Mouse (Mus musculus) intestine, embryonic 16.5 days (tissue): ENCODE measurements around the gene Dennd2d. TPM values are rescaled to one million over a fixed set of nuclear protein-coding genes. Genes with fewer than 3 reads are reported as not detected.

Source experiments
- ATAC-seq: fragments of 200-750 bp; cut with Nextera tagmentation; 2 replicates; pipeline ENCODE4 v1.8.0; 2017; ENCODE audit warnings: moderate TSS enrichment, moderate library complexity
- H3K27ac ChIP-seq: fragments of 300-500 bp; sonication (generic); 2 replicates; pipeline ENCODE4 v1.5.1; 2014; ENCODE audit warnings: mild to moderate bottlenecking, low read length
- H3K27me3 ChIP-seq: fragments of 300-500 bp; sonication (generic); replicated peaks from 2 replicates; pipeline ENCODE4 v1.6.1; 2014; ENCODE audit warnings: low read length, control low read depth, mixed read lengths; ENCODE audit not compliant: control insufficient read depth, insufficient read depth
- H3K36me3 ChIP-seq: fragments of 300-500 bp; sonication (generic); 2 replicates; pipeline ENCODE4 v1.6.1; 2014; ENCODE audit warnings: low read length, control low read depth; ENCODE audit not compliant: control insufficient read depth, insufficient read depth
- H3K4me1 ChIP-seq: fragments of 300-500 bp; sonication (generic); 2 replicates; pipeline ENCODE4 v1.6.1; 2014; ENCODE audit warnings: low read length, control low read depth, mixed read lengths; ENCODE audit not compliant: control insufficient read depth, insufficient read depth
- H3K4me2 ChIP-seq: fragments of 300-500 bp; sonication (generic); 2 replicates; pipeline ENCODE4 v1.6.1; 2014; ENCODE audit warnings: low read depth, low read length, control low read depth
- H3K4me3 ChIP-seq: fragments of 300-500 bp; sonication (generic); 2 replicates; pipeline ENCODE4 v1.5.1; 2014; ENCODE audit warnings: mild to moderate bottlenecking, low read length
- H3K9ac ChIP-seq: fragments of 300-500 bp; sonication (generic); 2 replicates; pipeline ENCODE4 v1.6.1; 2014; ENCODE audit warnings: low read depth, low read length
- H3K9me3 ChIP-seq: fragments of 300-500 bp; sonication (generic); 2 replicates; pipeline ENCODE4 v1.6.1; 2016; ENCODE audit warnings: low read length, control low read depth; ENCODE audit not compliant: control insufficient read depth
- WGBS: fragments of 180-500 bp; shearing (Covaris S2); extraction: QIAGEN DNeasy Blood & Tissue Kit; methylation state at CpG from one replicate; pipeline ENCODE4 v1.1.7; 2014; 5-methylcytosine and 5-hydroxymethylcytosine counted together
- polyA plus RNA-seq: library from polyadenylated mRNA; unstranded; fragments of >200 nt; fragmentation: Nextera tagmentation; extraction: Ambion mirVana; gene quantifications from 2 replicates; pipeline ENCODE4 v1.2.1, GENCODE M21; 2015

Gene Dennd2d
- 30.4 and 30.5 TPM in 2 replicates for polyA plus RNA-seq

DNA sequence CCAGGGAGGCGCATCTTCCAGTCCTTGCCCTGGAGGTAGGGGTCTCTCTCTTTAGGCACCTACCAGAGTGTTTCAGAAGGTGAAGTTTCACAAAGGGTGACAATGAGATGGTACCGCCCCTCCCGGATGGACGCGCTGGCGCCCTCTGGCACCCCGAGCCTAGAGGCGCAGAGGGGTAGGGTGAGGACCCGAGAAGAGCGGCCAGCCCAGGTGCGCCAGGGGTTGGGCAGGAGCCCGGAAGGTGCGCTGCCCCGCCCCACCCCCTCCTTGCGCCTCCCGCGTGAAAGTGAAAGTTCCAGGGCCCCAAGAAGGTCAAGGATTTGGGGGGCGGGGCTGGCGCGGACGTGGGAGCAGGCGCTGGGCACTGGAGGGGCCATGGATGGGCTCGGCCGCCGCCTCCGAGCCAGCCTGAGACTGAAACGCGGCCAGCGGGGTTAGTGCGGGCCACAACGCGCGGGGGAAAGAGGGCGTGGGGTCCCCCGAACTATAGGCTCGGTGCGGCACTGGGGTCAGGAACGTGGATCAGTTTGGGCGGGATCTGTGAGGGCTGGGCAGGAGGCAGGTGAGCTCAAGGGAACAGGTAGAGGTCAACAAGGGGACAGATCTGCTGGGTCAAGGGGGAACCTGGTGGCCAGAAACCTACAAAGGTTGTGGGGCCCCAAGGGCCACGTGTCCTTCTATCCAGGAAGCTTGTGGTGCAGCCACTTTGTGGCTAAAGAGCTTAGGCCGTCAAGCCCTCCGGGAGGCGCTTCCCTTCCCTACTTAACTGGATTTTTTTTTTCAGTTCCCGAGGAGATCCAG is at the start of gene Dennd2d:
TSS of gene Dennd2d (plus strand) at position 125 of the 801 bp plus-strand sequence.
- ATAC-seq = peak; percentile 76
- Histone ChIP-seq H3K27ac (peak within 1 kb of the TSS; percentile 95), H3K36me3 (no peaks in the 10 kb centered on the region), H3K4me1 (peaks cover 17% of the 10 kb centered on the region), H3K27me3 (no peaks in the 10 kb centered on the region), H3K4me2 (peak within 1 kb of the TSS; percentile 94), H3K4me3 (peak within 1 kb of the TSS; percentile 70), H3K9me3 (no peaks in the 10 kb centered on the region), H3K9ac (peak within 1 kb of the TSS; percentile 82)
- 2% methylated on average over 44 of the region's 44 CpGs for WGBS

DNA sequence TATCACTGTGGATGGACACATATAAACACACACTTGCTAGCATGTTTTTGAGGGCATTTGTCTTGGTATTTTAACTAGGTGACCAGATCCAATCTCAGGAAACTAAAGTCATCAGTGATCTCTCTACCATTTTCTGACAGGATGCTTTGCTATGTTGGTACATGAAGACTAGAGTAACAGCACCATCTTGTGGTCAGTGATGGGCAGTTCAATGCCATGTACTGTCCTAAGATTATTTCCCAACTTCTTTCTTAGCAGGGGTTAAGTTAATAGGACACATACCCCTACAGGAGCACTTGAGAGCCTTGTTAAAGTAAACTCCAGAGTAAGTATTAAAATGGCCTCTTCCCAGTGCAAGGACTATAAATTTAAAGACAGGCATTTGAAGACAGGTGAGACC is 33.6 kb upstream of the Dennd2d start:
- ATAC-seq = 0 out of 2 replicates have a peak, but pooled peaks have one; percentile 52
- no peak overlapping the region for H3K27ac ChIP-seq
- no peaks in the 10 kb centered on the region for H3K9me3 ChIP-seq
- H3K4me1 ChIP-seq = no peaks in the 10 kb centered on the region
- no peaks in the 10 kb centered on the region for H3K36me3 ChIP-seq
- no peak overlapping the region for H3K4me2 ChIP-seq
- H3K9ac ChIP-seq = no peak overlapping the region
- H3K27me3 ChIP-seq = no peaks in the 10 kb centered on the region
- H3K4me3 ChIP-seq = no peak overlapping the region

DNA sequence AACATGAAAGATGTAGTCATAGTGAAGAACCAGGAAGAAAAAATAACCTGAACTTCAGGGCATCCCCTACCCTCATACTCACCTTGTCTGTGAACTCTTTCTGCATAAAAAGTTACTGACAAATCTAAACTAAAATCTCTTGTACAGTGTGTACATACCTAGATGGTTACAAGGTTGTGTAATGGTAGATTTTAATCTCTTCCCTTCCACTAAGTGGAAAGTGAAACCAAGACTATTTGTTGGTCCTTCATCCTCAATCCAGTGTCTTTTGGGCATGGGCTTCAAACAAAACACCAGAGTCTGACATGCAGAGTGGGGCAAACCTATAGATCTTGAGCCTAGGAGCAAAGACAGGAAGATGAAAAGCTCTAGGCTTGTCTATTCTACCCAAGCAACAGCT is 33.2 kb upstream of the Dennd2d start:
- H3K36me3 ChIP-seq = no peaks in the 10 kb centered on the region
- no peak overlapping the region for H3K4me3 ChIP-seq
- no peak for ATAC-seq
- no peak overlapping the region for H3K9ac ChIP-seq
- no peaks in the 10 kb centered on the region for H3K9me3 ChIP-seq
- no peak overlapping the region for H3K4me2 ChIP-seq
- no peak overlapping the region for H3K27ac ChIP-seq
- no peaks in the 10 kb centered on the region for H3K27me3 ChIP-seq
- H3K4me1 ChIP-seq = no peaks in the 10 kb centered on the region

DNA sequence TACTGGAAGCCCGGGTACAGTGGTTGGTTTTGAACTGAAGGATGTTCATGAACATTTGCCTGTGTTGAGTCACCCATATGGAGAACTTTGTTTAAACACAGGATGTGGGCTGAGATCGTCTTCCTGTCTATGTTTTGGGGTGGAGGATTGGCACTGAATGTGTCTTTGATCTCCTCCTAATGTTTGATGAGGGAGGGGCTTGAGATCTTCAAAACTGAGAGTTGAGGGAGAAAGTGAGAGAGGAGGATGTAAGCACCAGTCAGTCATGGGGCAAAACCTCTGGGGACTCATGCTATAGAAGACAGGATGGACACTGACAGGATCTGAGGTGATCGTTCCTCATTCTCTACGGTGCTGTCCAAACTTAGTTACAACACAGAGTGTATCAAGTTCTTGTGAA is 32.6 kb upstream of the Dennd2d start:
- H3K4me2 ChIP-seq = no peak overlapping the region
- no peak overlapping the region for H3K27ac ChIP-seq
- H3K4me3 ChIP-seq = no peak overlapping the region
- WGBS = 64% methylated on average over 4 of the region's 4 CpGs
- H3K9me3 ChIP-seq = no peaks in the 10 kb centered on the region
- H3K36me3 ChIP-seq = no peaks in the 10 kb centered on the region
- H3K4me1 ChIP-seq = no peaks in the 10 kb centered on the region
- H3K9ac ChIP-seq = no peak overlapping the region
- H3K27me3 ChIP-seq = no peaks in the 10 kb centered on the region
- ATAC-seq = no peak

DNA sequence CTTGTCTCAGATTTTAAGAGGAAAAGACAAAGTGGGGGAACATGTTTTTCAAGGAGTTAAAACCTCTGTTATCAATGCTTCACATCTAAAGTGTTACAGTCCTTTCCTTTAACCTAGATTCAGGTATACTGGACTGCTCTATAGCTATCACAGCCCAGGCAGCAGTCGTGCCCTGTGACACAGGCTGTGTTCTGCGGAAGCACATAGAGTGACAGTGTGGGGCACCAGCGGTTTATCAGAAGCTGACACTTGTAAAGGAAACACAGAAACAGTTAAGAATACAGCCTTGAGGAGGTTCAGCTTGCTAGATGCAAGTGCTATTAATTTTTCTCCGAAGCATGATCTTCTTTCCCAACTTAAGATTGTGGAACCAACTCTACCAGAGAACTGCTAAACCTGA is 29.6 kb upstream of the Dennd2d start:
- Histone ChIP-seq H3K4me2 (no peak overlapping the region), H3K27me3 (no peaks in the 10 kb centered on the region), H3K9me3 (no peaks in the 10 kb centered on the region), H3K27ac (no peak overlapping the region), H3K4me3 (no peak overlapping the region), H3K36me3 (no peaks in the 10 kb centered on the region), H3K4me1 (no peaks in the 10 kb centered on the region), H3K9ac (no peak overlapping the region)
- WGBS = 71% methylated on average over 4 of the region's 4 CpGs
- no peak for ATAC-seq

DNA sequence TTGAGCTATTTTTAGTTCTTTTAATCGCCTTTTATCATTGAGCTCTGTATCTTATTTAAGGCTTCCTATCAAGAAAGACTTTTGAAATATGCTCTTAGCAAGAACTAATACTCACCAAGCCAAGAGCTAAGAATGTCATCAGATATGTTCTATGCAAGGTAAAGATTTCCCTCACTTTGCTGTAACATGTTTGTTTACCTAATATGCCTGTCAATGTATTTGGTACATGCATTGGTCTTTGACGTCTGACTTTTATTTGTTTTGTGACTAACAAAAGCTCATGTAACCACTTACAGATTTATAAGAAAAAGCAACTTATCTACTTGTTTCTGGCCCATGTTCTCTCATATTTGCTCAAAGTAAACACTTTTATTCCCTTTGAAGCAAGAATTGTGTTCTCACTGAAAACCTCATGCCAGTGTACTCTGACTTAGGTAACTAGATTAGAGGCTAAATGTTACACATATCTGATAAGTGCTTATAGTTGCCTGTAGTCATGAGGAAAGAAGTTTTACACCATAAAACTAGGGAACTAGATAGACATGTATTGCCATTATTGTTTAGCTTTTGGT is 24.8 kb upstream of the Dennd2d start:
- Histone ChIP-seq H3K4me2 (no peak overlapping the region), H3K9ac (no peak overlapping the region), H3K4me1 (no peaks in the 10 kb centered on the region), H3K27ac (no peak overlapping the region), H3K27me3 (no peaks in the 10 kb centered on the region), H3K4me3 (no peak overlapping the region), H3K9me3 (no peaks in the 10 kb centered on the region), H3K36me3 (no peaks in the 10 kb centered on the region)
- 74% methylated on average over 2 of the region's 2 CpGs for WGBS
- ATAC-seq = no peak

DNA sequence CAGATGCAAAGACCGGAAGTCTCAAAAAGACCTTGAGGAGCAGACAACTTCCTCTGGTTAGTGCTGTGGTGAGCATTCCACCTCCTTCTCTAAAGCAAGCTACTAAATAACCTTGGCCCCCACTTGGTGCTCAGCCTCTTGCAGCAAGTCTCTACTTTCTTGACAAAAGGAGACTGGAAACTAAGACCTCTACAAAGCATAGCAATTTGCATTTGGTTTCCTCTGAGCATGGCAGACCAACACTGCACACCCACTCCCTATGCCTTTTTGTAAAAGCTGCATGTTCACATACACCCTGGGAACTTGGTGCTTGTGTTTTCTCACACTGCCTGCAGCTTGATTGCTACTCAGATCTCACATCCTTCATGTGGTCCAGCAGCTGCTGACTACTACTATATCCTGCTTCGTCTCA is 20.1 kb upstream of the Dennd2d start:
- Histone ChIP-seq H3K27ac (no peak overlapping the region), H3K4me3 (no peak overlapping the region), H3K27me3 (no peaks in the 10 kb centered on the region), H3K9ac (no peak overlapping the region), H3K9me3 (no peaks in the 10 kb centered on the region), H3K4me1 (no peaks in the 10 kb centered on the region), H3K36me3 (no peaks in the 10 kb centered on the region), H3K4me2 (no peak overlapping the region)
- 68% methylated on average over 2 of the region's 2 CpGs for WGBS
- no peak for ATAC-seq

DNA sequence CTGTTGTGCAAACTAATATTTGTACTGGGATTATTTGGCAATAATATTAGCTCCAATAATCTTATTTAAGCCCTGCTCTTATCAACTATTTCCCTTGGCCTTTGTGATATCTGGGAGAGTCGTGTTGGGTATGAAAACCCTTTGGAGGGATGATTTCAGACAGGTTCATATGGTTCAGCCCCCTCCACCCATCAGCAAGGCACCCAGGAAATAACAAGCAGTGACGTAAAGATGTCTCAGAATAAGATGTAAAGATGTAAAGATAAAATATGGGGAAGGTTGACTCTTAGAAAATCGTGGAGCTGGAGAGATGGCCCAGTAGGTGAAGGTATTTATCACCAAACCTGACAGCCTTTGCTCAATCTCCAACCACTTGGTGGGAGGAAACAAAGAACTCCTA is 19.7 kb upstream of the Dennd2d start:
- H3K4me2 ChIP-seq = no peak overlapping the region
- H3K36me3 ChIP-seq = no peaks in the 10 kb centered on the region
- H3K4me3 ChIP-seq = no peak overlapping the region
- 53% methylated on average over 3 of the region's 3 CpGs for WGBS
- H3K4me1 ChIP-seq = no peaks in the 10 kb centered on the region
- no peak overlapping the region for H3K9ac ChIP-seq
- no peak overlapping the region for H3K27ac ChIP-seq
- H3K27me3 ChIP-seq = no peaks in the 10 kb centered on the region
- ATAC-seq = no peak
- H3K9me3 ChIP-seq = no peaks in the 10 kb centered on the region

DNA sequence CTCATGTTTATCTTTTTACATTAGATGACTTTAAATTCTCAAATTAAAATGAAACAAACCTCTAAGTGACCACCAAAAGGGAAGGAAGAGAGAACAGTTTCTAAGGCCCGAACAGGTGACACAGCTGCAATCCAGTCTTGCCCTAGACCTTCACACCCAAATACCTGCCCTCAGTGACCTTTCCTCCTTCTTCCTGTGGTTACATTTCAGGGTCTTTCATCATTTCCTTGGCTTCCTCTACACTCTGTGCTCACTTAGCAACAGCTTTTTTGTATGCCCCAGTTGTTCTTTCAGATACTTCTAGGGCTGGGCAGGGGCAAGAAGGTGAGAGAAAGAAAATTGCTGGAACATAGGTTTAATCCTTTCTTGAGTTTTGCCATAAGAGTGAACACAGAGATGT is 17.5 kb upstream of the Dennd2d start:
- 79% methylated on average over 1 of the region's 1 CpGs for WGBS
- no peak for ATAC-seq
- Histone ChIP-seq H3K4me3 (no peak overlapping the region), H3K27ac (no peak overlapping the region), H3K36me3 (no peaks in the 10 kb centered on the region), H3K9ac (no peak overlapping the region), H3K4me2 (no peak overlapping the region), H3K4me1 (no peaks in the 10 kb centered on the region), H3K27me3 (no peaks in the 10 kb centered on the region), H3K9me3 (no peaks in the 10 kb centered on the region)
